Mouse (Mus musculus) liver, embryonic 14.5 days (tissue): ENCODE results near the gene Ptgs1. TPM values are rescaled to one million over a fixed set of nuclear protein-coding genes. Genes with fewer than 3 reads are reported as not detected.
"Not testable (repeated sequence)": the region's sequence is repeated elsewhere in the genome, so short reads cannot be mapped to it uniquely, and the experiment has no call there.

Source experiments
- ATAC-seq: fragments of 200-750 bp; cut with Nextera tagmentation; 2 replicates; pipeline ENCODE4 v1.8.0; 2017; ENCODE audit warnings: moderate number of reproducible peaks, mild to moderate bottlenecking, moderate library complexity; ENCODE audit not compliant: insufficient read depth
- DNase-seq, 3 experiments: peaks; one replicate each; pipeline ENCODE4 v3.0.0-alpha.2; 2012 to 2013; ENCODE audit warnings: low read depth in 3 of 3, low spot score in 3 of 3
- H3K27ac ChIP-seq: fragments of 300-500 bp; sonication (generic); 2 replicates; pipeline ENCODE4 v1.5.1; 2014; ENCODE audit warnings: moderate library complexity, mild to moderate bottlenecking, control low read depth, inconsistent platforms
- H3K27me3 ChIP-seq: fragments of 300-500 bp; sonication (generic); 2 replicates; pipeline ENCODE4 v1.6.1; 2014; ENCODE audit warnings: mild to moderate bottlenecking, low read length, moderate library complexity; ENCODE audit not compliant: control insufficient read depth, insufficient read depth
- H3K36me3 ChIP-seq: fragments of 300-500 bp; sonication (generic); replicated peaks from 2 replicates; pipeline ENCODE4 v1.6.1; 2014; ENCODE audit warnings: low read depth; ENCODE audit not compliant: control insufficient read depth, insufficient read depth
- H3K4me1 ChIP-seq, 2 experiments: fragments of 200-500 bp in 1 of 2; fragments of 300-500 bp in 1 of 2; sonication (generic) in 1 of 2; replicated peaks; 2 replicates each; pipeline ENCODE4 v1.6.1; 2012 to 2014; ENCODE audit warnings: antibody characterized with exemption in 1 of 2, inconsistent platforms in 1 of 2, low read length in 1 of 2; ENCODE audit not compliant: control insufficient read depth in 2 of 2, insufficient read depth in 2 of 2
- H3K4me2 ChIP-seq: fragments of 300-500 bp; sonication (generic); 2 replicates; pipeline ENCODE4 v1.6.1; 2014; ENCODE audit warnings: low read depth, mild to moderate bottlenecking, control low read depth, moderate library complexity
- H3K4me3 ChIP-seq, 2 experiments: fragments of 200-500 bp in 1 of 2; fragments of 300-500 bp in 1 of 2; sonication (generic) in 1 of 2; 2 replicates each; pipeline ENCODE4 v1.5.1; 2012 to 2014; ENCODE audit warnings: low read depth in 2 of 2, low read length in 2 of 2, mild to moderate bottlenecking in 2 of 2, control low read depth in 1 of 2, inconsistent platforms in 1 of 2, moderate library complexity in 1 of 2; ENCODE audit not compliant: insufficient read depth in 1 of 2
- H3K9ac ChIP-seq: fragments of 300-500 bp; sonication (generic); replicated peaks from 2 replicates; pipeline ENCODE4 v1.6.1; 2014; ENCODE audit warnings: mild to moderate bottlenecking, control low read depth, moderate library complexity
- H3K9me3 ChIP-seq: fragments of 300-500 bp; sonication (generic); 2 replicates; pipeline ENCODE4 v1.6.1; 2016; ENCODE audit warnings: low read length, mixed read lengths; ENCODE audit not compliant: control insufficient read depth
- CTCF ChIP-seq: IDR thresholded peaks from 2 replicates; pipeline ENCODE4 v1.5.1; 2016; ENCODE audit warnings: antibody characterized with exemption, low read depth, control low read depth
- EP300 ChIP-seq: IDR thresholded peaks from 2 replicates; pipeline ENCODE4 v1.6.1; 2016; ENCODE audit warnings: antibody characterized with exemption, low read depth
- WGBS: fragments of 180-500 bp; shearing (Covaris S2); extraction: QIAGEN DNeasy Blood & Tissue Kit; methylation state at CpG from one replicate; pipeline ENCODE4 v1.1.7; 2014; ENCODE audit not compliant: insufficient replicate concordance; 5-methylcytosine and 5-hydroxymethylcytosine counted together
- polyA plus RNA-seq, 2 experiments: library from polyadenylated mRNA; depleted of rRNA in 1 of 2; stranded (reverse) in 1 of 2; unstranded in 1 of 2; fragments of >200 nt; fragmentation: Nextera tagmentation in 1 of 2; extraction: Ambion mirVana in 1 of 2; gene quantifications; 2 replicates each; pipeline versions ENCODE4 v1.2.1 to v1.2.3; 2012 to 2014

Ptgs1 gene
- 8.6 and 9.9 TPM in 2 replicates for polyA plus RNA-seq (2012; rRNA removed)
- polyA plus RNA-seq (2014; fragmentation: Nextera tagmentation; extraction: Ambion mirVana) = 15.8 and 16.4 TPM in 2 replicates

DNA sequence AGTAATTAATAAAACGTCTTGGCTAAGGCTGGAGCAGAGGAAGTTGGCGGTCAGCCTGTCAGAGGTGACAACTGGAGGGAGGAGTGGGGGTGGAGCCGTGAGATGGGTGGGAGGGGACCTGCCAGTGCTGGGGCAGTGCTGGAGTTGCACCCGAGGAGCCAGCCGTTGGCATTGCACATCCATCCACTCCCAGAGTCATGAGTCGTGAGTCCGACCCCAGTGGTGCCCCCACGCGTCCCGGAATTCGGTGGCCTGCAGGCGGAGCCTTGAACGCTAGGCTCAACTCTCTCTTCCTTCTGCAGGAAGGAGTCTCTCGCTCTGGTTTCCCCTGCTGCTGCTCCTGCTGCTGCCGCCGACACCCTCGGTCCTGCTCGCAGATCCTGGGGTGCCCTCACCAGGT, at the start of gene Ptgs1:
TSS of gene Ptgs1 (plus strand) at position 61 of the 400 bp plus-strand sequence.
- Histone ChIP-seq H3K27me3 (no peaks in the 10 kb centered on the region), H3K9ac (no peak within 1 kb of the TSS; the same call in 1 of the 2 replicates), H3K4me1 (peaks cover 0 to 6% of the 10 kb centered on the region in 2 experiments; a peak in 1 of 4 replicates), H3K9me3 (no peaks in the 10 kb centered on the region), H3K36me3 (no peaks in the 10 kb centered on the region), H3K4me2 (peak within 1 kb of the TSS; percentile 43), H3K4me3 (peak within 1 kb of the TSS; percentile 36 to 56), H3K27ac (no peak within 1 kb of the TSS)
- TF ChIP-seq EP300 (no peak), CTCF (peak; percentile 29; the same call in 1 of the 2 replicates)
- ATAC-seq = peak; percentile 67
- under 1% methylated on average over 18 of the region's 18 CpGs for WGBS
- no peak for DNase-seq

DNA sequence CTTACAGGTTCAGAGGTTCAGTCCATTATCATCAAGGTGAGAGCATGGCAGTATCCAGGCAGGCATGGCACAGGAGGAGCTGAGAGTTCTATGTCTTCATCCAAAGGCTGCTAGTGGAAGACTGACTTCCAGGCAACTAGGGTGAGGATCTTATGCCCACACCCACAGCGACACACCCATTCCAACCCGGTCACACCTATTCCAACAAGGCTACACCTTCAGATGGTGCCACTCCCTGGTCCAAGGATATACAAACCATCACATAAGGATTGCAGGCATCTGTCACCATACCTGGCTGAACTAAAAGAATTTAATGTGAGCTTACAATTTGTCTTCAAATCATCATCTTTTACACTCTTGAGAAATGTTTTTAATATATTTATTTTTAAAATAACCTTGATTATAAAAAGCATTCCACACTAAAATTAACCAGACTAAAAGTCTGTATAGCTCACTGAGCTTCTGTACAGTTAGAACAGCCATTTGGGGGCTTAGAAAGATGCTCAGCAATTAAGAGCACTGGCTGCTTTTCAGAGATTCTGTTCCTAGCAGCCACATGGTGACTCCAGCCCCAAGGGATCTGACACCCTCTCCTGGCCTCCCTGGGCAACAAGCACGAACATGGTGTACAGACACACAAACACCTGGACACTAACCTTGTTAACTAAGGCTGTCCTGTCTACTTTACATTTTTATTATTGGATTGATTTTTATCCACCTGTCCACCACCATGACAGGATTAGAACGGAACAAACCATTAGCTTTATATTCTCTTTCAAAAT, 48.4 kb upstream of the Ptgs1 start:
- peak; percentile 72; the same call in 1 of the 2 replicates for ATAC-seq
- not testable (repeated sequence) for H3K27me3 ChIP-seq, H3K36me3 ChIP-seq, H3K9me3 ChIP-seq, DNase-seq, H3K9ac ChIP-seq, H3K27ac ChIP-seq
- peaks cover 10 to 15% of the 10 kb centered on the region in 2 experiments for H3K4me1 ChIP-seq
- 77% methylated on average over 4 of the region's 4 CpGs for WGBS
- H3K4me2 ChIP-seq = peak overlapping the region; percentile 56
- H3K4me3 ChIP-seq = peak overlapping the region; percentile 19 to 45; a peak in 1 of 4 replicates

DNA sequence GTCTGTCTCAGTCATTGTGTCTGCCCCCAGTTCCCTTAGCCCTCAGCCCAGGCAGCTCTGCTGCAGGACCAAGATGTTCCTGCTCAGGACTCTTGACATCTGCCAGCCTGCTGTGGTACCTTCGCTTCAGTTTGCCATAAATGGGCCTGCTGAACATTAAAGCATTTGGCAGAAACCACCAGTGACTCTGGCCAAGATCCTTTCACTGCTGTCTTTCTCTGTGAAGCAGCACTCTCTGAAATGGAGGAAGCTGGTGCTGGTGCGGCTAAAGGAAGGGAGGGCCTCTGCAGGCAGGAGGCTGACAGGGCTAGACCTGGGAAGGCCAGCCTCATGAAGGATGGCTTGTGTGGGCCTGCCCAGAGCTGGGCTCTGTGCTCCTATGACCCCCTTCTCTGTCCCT, 46.9 kb upstream of the Ptgs1 start:
- Histone ChIP-seq H3K36me3 (peaks cover 3% of the 10 kb centered on the region; the same call in 1 of the 2 replicates), H3K4me3 (no peak overlapping the region), H3K4me2 (no peak overlapping the region), H3K4me1 (peaks cover 10 to 15% of the 10 kb centered on the region in 2 experiments), H3K27ac (peak overlapping the region; percentile 20; the same call in 1 of the 2 replicates), H3K9ac (no peak overlapping the region), H3K27me3 (no peaks in the 10 kb centered on the region), H3K9me3 (no peaks in the 10 kb centered on the region)
- no peak for TF ChIP-seq CTCF
- TF ChIP-seq EP300 = no peak
- WGBS = 74% methylated on average over 2 of the region's 2 CpGs
- ATAC-seq (no peak), DNase-seq (no peak)

- Histone ChIP-seq H3K27me3 (no peaks in the 10 kb centered on the region), H3K27ac (no peak overlapping the region), H3K4me3 (no peak overlapping the region), H3K36me3 (peaks cover 3% of the 10 kb centered on the region; the same call in 1 of the 2 replicates), H3K4me2 (no peak overlapping the region), H3K9me3 (no peaks in the 10 kb centered on the region), H3K4me1 (peaks cover 10 to 15% of the 10 kb centered on the region in 2 experiments), H3K9ac (no peak overlapping the region)
- TF ChIP-seq EP300 = no peak
- TF ChIP-seq CTCF = no peak
- 87% methylated on average over 2 of the region's 2 CpGs for WGBS
- DNase-seq (no peak), ATAC-seq (no peak)
Observed at GRCm38 (mm10) chr2:36184192-36184591, 46.0 kb upstream of the Ptgs1 start.

- DNase-seq (no peak), ATAC-seq (no peak)
- Histone ChIP-seq H3K27ac (no peak overlapping the region), H3K9me3 (no peaks in the 10 kb centered on the region), H3K9ac (no peak overlapping the region), H3K4me1 (peaks cover 10 to 15% of the 10 kb centered on the region in 2 experiments), H3K4me3 (no peak overlapping the region), H3K27me3 (no peaks in the 10 kb centered on the region), H3K4me2 (no peak overlapping the region), H3K36me3 (peaks cover 3% of the 10 kb centered on the region; the same call in 1 of the 2 replicates)
- 74% methylated on average over 6 of the region's 6 CpGs for WGBS
- no peak for TF ChIP-seq EP300
- no peak for TF ChIP-seq CTCF
Observed at GRCm38 (mm10) chr2:36184876-36185275, 45.4 kb upstream of the Ptgs1 start.

- not testable (repeated sequence) for H3K9ac ChIP-seq, H3K4me2 ChIP-seq, H3K36me3 ChIP-seq, H3K9me3 ChIP-seq, H3K4me3 ChIP-seq, ATAC-seq, H3K4me1 ChIP-seq, H3K27ac ChIP-seq, DNase-seq, H3K27me3 ChIP-seq
- WGBS = 80% methylated on average over 6 of the region's 6 CpGs
Observed at GRCm38 (mm10) chr2:36189200-36189599, 41.0 kb upstream of the Ptgs1 start.
